Mouse (Mus musculus): ENCODE data around the gene Ces3a. TPM values are rescaled to one million over a fixed set of nuclear protein-coding genes. Genes with fewer than 3 reads are reported as not detected.
"Not testable (repeated sequence)": the region's sequence is repeated elsewhere in the genome, so short reads cannot be mapped to it uniquely, and the experiment has no call there.

Ces3a gene
- total RNA-seq (2017), result not detected in 2 replicates

DNA sequence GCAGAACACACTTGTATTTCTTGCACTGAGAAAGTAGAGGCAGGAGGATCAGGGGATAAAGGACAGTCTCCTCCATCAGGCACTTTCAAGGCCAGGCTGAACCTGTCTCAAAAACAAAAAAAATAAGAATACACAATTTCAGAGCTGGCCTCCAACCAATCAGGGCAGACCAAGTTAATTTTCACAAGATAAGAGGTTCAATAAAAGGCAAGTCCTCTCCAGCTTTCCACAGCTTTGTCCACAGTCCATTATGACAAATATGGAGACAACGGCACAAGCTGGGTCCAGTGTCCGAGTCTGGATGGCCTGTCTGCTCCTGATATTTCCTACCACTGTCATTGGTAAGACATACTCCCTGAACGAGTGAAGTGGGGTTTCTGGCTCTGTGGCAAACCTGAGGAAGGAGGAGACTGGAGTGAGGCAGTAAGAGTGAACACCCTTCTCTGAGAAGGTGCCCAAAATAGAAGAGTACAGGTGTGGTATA lies at the start of gene Ces3a:
TSS of gene Ces3a (plus strand) at position 231 of the 484 bp plus-strand sequence.
- ATAC-seq (replicated peaks; ENCODE audit: low read depth, poor library complexity, severe bottlenecking), result no peak

GRCm38 (mm10) chr8:104999183-104999582 lies 49.2 kb upstream of the Ces3a start:
- ATAC-seq (replicated peaks; ENCODE audit: low read depth, poor library complexity, severe bottlenecking), result no peak

GRCm38 (mm10) chr8:105000586-105000985 lies 47.8 kb upstream of the Ces3a start, which contains the start of gene Ces2h:
Ces2h (plus strand) TSS chr8:105000853.
- ATAC-seq (replicated peaks; ENCODE audit: low read depth, poor library complexity, severe bottlenecking), result no peak

GRCm38 (mm10) chr8:105010000-105010399 lies 38.4 kb upstream of the Ces3a start:
- no peak for ATAC-seq (replicated peaks; ENCODE audit: low read depth, poor library complexity, severe bottlenecking)

GRCm38 (mm10) chr8:105011136-105011535 lies 37.3 kb upstream of the Ces3a start:
- no peak for ATAC-seq (replicated peaks; ENCODE audit: low read depth, poor library complexity, severe bottlenecking)

DNA sequence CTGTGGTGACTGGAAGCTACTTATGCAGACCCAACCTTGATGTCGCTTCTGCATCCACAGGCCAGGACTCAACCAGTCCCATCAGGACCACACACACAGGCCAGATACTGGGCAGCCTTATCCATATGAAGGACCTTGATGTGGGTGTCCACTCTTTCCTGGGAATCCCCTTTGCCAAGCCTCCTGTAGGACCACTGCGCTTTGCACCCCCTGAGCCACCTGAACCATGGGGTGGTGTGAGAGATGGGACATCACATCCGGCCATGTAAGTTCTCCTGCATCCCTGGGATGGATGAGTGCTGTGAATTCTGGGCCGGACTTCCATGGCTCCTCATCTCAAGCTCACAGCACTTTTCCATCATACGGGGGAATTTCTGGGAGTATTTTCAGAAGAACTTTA lies 34.0 kb upstream of the Ces3a start:
- ATAC-seq (replicated peaks; ENCODE audit: low read depth, poor library complexity, severe bottlenecking), result no peak

DNA sequence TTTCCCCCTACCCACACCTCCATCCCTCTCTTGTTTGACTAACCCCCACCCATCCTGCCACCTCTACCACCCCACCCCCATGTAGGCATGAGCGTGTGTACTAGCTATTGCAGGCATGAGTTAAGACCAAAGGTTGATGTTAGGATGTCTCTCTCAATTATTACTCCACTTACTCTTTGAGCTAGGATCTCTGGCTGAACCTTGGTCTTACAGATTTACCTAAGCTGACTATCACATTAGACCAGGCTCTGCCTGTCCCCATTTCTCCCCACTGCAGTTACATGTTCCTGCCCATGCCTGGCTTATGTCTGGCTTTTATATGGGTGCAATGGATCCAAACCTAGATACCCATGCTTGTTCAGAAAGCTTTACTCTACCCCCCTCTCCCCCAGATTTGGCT lies 26.4 kb upstream of the Ces3a start:
- ATAC-seq (replicated peaks; ENCODE audit: low read depth, poor library complexity, severe bottlenecking), result no peak

DNA sequence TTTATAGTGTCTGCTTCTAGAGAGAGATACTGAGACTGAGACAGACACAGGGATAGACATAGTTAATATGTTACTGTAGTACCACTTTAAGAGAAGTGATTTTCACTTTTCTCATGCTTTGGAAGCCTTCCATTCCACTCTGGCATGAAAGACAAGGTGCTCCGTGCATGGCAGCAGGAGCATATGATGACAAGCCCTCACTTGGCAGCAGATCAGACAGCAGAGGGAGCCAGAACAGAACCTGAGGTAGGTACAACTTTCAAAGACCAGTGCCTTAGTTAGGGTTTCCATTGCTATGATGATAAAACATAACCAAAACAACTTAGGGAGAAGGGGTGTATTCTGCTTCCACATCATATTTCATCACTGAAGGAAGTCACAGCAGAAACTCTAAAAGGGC lies 25.3 kb upstream of the Ces3a start:
- ATAC-seq (replicated peaks; ENCODE audit: low read depth, poor library complexity, severe bottlenecking), result no peak

DNA sequence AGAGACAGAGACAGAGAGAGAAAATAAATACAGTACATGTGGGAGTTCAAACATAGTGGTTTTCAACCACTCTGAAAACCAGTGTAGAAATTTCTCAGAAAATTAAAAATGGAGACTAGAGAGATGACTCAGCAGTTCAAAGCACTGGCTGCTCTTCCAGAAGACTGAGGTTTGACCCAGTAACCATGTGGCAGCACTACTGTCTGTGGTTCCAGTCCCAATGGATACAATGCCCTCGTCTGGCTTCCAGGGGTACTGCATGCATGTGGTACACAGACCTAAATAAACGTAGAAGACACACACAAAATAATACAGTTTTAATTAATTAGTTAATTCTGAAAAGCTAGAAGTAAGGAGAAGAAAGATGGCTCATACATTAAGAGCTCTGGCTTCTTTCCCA lies 23.4 kb upstream of the Ces3a start:
- ATAC-seq (replicated peaks; ENCODE audit: low read depth, poor library complexity, severe bottlenecking), result peak; percentile 73; the same call in 1 of the 2 replicates

DNA sequence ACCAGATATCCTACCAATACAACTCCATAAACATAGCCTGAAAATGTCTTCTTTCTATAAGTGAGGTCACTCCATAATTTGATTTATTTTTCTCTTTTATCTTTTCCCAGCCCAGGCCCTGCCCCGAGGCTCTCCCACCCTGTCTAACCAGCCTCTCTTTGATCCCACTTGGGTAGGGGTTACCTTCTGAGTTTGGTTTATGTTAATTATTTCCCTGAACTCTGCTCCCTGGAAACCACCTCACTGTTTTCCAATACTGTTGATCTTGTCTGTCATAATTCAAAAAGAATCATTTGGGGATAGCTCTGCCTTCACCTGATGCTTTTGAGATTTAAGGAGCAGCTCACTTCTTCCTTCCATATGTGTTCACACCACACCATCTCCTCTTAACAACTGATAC lies 4.9 kb upstream of the Ces3a start:
- no peak for ATAC-seq (replicated peaks; ENCODE audit: low read depth, poor library complexity, severe bottlenecking)

DNA sequence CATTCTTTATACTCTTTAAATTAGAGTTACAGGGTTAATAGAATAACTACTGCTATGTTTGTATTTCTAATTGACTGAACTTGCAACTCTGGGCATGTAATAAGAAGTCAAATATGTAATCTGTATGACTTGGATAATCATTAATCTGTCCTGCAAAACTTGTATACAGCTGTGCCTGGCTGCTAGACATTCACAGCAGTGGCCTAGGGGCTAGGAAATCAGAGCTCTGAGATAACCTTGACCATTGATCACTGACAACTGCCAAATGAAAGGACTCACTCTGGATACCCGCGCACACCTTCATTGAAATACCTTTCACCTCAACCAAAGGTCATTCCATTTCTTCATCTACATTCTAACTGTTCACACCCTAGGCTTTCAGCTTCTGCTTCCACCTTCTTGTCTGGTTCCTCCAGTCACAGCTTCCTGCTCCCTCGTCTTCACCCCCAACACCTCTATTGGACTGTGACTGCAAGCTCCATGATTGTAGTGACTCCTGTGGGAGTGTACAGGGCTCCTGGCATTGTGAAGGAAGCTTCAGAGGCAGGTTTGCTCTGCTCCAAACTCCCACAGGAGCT lies 2.5 kb upstream of the Ces3a start:
- no peak for ATAC-seq (replicated peaks; ENCODE audit: low read depth, poor library complexity, severe bottlenecking)

- ATAC-seq (replicated peaks; ENCODE audit: low read depth, poor library complexity, severe bottlenecking), result no peak
Measured at GRCm38 (mm10) chr8:105056211-105056610, 7.8 kb downstream of the Ces3a start.

- ATAC-seq (replicated peaks; ENCODE audit: low read depth, poor library complexity, severe bottlenecking), result no peak
Measured at GRCm38 (mm10) chr8:105060056-105060455, 11.7 kb downstream of the Ces3a start.

- peak; percentile 86 for ATAC-seq (replicated peaks; ENCODE audit: low read depth, poor library complexity, severe bottlenecking)
Measured at GRCm38 (mm10) chr8:105066761-105067160, 18.4 kb downstream of the Ces3a start.

DNA sequence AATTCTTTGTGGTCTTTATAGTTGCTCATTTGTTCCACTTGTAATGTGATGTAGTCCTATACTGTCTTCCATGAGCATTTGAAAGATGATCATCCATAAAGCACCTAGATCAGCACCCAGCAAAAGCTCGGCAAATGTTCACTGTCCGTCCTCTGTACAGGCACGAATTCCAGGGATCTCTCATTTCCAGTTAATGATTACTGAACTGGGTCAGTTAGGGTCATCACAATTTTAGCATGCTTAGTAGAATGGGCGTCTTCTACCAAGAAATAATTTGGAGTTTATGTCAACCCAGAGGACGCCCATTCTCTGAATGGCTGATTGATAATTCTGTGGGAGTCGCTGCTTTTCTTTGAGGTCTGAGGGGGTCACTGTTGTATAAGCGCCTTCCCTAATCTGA lies 19.5 kb downstream of the Ces3a start:
- not testable (repeated sequence) for ATAC-seq (replicated peaks; ENCODE audit: low read depth, poor library complexity, severe bottlenecking)

GRCm38 (mm10) chr8:105068971-105069370 lies 20.6 kb downstream of the Ces3a start:
- no peak for ATAC-seq (replicated peaks; ENCODE audit: low read depth, poor library complexity, severe bottlenecking)

GRCm38 (mm10) chr8:105076601-105077000 lies 28.2 kb downstream of the Ces3a start:
- ATAC-seq (replicated peaks; ENCODE audit: low read depth, poor library complexity, severe bottlenecking), result no peak

GRCm38 (mm10) chr8:105077071-105077470 lies 28.7 kb downstream of the Ces3a start:
- no peak for ATAC-seq (replicated peaks; ENCODE audit: low read depth, poor library complexity, severe bottlenecking)

DNA sequence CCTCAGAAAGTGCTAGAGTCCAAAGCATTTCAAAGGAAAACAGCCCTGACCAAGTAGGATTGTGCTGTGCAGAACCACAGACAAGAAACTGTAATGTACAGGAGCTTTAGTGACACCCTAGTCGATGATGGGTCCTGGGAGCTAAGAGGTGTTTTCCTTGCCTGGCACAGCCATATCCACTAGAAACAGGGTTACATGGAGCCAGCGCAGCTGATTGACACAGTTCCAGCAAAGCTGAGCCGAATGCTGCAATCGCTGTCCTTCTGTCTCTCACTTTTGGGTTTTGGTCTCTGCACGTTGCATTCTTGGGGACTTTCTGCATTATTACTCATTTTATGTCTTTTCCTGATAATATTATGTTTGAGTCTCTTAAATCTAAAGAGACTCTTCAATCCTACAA lies 30.2 kb downstream of the Ces3a start:
- ATAC-seq (replicated peaks; ENCODE audit: low read depth, poor library complexity, severe bottlenecking), result no peak

GRCm38 (mm10) chr8:105080814-105081336 lies 32.5 kb downstream of the Ces3a start:
- ATAC-seq (replicated peaks; ENCODE audit: low read depth, poor library complexity, severe bottlenecking), result no peak

DNA sequence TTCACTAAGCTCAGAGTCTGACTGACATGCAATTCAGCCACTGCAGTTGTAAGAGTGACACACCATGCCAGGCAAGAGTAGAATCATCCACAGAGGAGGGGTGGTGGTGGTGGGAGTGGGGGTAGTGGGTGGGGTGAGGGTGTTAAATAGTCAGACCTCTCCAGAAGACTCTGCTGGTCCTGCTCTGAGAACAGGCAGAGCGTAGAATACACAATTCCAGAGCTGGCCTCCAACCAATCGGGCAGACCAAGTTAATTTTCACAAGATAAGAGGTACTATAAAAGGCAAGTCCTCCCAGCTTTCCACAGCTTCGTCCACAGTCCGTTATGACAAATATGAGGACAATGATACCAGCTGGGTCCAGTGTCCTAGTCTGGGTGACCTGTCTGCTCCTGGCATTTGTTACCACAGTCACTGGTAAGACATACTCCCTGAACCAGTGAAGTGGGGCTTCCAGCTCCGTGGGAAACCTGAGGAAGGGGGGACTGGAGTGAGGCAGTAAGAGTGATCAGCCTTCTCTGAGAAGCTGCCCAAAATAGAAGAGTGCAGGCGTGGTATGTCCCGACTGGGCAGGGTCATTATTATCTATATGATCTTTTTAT lies 35.1 kb downstream of the Ces3a start, which contains the start of gene Ces3b:
TSS of gene Ces3b (plus strand) at position 305 of the 602 bp plus-strand sequence.
- no peak for ATAC-seq (replicated peaks; ENCODE audit: low read depth, poor library complexity, severe bottlenecking)

- ATAC-seq (replicated peaks; ENCODE audit: low read depth, poor library complexity, severe bottlenecking), result not testable (repeated sequence)
Measured at GRCm38 (mm10) chr8:105088166-105088565, 39.8 kb downstream of the Ces3a start.

All from common myeloid progenitor, adult 5-6 weeks (primary cell).